Mouse (Mus musculus) mesoderm, embryonic 11.5 days (tissue): ENCODE results near the gene Frmd8.
A peak's percentile ranks its signal among the peaks of the same experiment; 100 is the strongest.

ENCODE experiments used
- DNase-seq: peaks from one replicate; pipeline ENCODE4 v3.0.0-alpha.2; 2012; ENCODE audit warnings: low read depth, low spot score

Frmd8 gene

GRCm38 (mm10) chr19:5874969-5875480, at the start of gene Frmd8:
Gene Frmd8 (minus strand): TSS chr19:5875274.
- DNase-seq, result peak; percentile 95

DNA sequence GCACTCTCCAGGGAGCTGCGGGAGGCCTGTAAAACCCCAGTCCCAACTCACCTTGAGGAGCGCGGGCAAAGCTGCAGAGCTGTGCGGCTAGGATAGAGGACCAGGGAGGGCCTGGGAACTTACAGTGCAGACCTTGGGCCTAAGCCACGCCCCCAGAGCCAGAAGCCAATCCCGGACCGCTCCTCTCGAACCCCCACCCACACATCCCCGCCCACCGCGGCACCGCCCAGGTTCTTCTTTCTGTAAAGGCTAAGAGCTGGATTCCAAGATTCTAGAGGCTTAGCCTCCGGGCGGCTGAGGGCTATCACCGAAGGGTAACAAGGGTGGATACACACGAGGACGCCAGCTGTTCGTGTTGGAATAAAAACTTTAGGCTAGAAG, 49.6 kb upstream of the Frmd8 start, which contains the start of gene Cdc42ep2:
Gene Cdc42ep2 (minus strand): TSS at position 104 of the 381 bp plus-strand sequence.
- peak; percentile 93 for DNase-seq

GRCm38 (mm10) chr19:5923990-5924712, 49.1 kb upstream of the Frmd8 start:
- DNase-seq, result peak; percentile 92

DNA sequence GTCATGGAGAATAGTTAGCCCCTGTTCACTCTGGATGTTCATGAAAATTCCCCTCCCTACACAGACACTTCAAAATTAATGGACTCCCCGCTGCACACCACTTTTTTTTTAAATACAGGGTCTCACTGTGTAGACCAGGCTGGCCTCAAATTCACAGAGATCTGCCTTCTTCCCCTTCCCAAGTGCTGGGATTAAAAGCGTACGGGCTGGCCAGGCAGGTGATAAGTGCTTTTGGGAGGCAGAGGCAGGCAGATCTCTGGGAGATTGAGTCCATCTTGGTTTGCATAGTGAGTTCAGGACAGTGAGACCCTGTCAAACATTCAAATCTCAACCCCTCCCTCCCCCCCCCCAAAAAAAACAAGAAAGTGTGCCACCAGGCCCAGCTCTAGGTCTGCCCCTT, 47.9 kb upstream of the Frmd8 start:
- DNase-seq, result no peak

DNA sequence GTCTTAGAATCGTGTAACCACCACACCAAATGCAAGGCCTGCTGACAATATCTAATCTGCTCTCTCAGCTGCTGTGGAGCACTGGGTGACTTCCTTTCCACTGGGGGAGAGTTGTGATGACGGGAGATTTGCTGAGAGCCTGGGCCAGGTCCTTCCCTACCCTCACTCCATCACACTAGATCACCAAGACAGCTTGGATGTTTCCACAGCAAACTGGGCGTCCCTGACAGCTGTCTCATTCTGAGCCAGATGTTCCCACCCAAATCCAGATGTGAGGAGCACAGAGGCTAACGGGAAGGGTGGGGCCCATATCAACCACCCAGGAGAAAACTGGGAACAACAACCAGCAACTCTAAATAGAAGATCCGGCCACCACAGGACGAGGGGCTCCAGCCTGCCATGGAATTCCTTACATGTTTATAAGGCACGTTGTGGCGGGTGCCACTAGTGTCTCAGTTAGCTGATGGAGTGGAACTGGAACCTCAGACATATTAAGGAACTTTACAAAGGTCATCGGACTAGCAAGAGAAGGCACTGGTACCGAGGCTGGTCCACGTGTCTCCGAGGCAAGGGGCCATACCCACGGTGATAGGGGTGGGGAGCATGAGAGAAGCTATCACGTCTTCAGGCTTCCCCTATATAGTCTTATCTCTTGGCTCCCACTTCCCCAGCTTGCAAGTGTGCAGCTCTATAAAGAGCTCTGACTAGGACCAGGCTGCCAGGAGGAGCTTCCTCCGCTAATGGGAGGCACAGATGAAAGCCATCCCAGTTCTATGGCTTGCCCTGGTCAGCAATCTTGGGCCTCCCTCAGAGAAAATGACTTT, 47.3 kb upstream of the Frmd8 start:
- DNase-seq, result no peak

DNA sequence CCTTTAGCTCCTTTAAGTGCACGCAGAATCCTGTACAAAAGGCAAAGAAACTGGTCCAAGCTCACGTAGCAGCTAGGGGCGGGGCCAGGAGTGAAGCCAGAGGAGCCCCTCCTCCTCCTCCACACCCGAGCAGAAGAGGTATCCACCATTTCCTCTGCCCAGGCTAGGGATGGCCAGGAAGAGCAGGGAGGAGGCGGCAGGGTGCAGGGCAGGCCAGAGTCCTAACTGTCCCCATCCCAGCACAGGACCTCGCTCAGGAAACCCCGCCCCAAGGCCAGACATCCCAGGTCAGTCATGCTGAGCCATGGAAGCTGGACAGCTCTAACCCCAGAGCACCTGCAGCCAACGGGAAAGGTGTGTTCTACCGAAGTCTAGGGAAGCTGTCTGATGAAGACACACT, 46.6 kb upstream of the Frmd8 start:
- no peak for DNase-seq

DNA sequence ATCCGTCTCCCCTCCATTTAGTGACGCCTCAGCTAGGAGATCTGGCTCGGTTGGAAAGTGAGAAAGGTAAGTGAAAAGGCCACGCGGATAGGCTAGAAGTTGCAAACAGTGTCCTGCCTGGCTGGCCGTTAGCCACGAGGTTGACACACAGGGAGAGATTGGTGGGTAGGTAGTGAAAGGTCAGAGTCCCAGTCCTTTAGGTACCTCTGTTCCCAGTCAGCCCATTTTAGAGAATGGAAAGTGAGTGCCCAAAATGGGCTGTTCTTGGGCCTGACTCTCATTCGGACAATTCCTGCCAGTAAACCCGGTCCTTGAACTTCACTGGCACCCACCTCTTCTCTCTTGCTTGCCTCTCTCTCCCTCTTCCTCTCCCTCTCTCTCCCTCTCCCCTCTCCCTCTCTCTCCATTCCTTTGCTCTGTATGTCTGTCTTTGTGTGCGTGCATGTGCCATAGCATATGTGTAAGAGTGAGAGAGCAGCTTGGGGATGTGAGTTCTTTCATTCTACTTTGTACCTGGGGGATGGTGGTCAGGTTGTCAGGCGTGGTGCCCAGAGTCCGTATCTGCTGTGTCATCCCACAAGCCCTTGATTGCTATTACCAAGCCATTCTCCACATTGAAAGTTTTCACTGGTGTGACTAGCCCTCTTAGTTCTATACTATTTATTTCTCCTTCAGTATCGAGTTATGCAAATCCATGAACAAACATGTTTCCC, 38.1 kb upstream of the Frmd8 start, which contains the start of gene Dpf2:
Gene Dpf2 (minus strand): TSS at position 4 of the 713 bp plus-strand sequence.
- DNase-seq, result no peak

- DNase-seq, result peak; percentile 100
These were observed 37.3 kb upstream of the Frmd8 start for GRCm38 (mm10) chr19:5912103-5913006.

GRCm38 (mm10) chr19:5911430-5912102, 36.5 kb upstream of the Frmd8 start:
- no peak for DNase-seq

DNA sequence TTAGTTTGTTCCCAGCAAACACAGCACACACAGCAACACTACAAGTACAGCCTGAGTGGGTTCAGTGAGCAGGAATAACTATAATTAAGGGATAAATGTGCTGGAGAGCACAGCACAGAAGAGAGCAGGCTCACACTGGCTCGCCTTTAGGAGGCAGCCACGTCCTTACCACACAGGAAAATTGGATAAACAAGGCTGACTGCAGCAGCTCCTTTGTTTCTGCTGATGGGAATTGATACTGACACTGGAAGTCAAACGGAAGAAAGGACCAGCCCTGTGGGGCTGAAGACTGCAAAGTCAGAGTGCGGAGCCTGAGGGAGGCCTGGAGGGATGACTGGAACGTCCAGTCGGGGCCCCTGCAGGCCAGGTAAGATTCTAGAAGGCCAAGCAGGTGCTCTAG, 35.1 kb upstream of the Frmd8 start:
- DNase-seq, result no peak

DNA sequence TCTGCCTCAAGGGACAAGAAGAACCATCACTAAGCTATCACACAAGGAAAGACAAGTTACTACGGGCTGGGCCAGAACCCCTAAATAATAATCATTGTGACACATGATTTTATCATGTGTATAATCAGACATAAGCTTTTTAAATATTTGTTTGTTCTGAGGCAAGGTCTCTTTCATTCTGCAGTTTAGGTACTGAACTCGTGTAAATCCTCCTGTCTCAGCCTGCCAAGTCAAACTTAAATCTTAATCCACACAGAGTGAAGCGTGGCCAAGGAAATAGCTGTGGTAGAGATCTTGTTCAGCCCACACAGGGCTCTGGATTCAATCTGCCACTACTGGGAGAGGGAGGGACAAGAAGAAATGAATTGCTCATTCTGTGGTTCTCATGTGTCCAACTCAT, 32.2 kb upstream of the Frmd8 start:
- no peak for DNase-seq

DNA sequence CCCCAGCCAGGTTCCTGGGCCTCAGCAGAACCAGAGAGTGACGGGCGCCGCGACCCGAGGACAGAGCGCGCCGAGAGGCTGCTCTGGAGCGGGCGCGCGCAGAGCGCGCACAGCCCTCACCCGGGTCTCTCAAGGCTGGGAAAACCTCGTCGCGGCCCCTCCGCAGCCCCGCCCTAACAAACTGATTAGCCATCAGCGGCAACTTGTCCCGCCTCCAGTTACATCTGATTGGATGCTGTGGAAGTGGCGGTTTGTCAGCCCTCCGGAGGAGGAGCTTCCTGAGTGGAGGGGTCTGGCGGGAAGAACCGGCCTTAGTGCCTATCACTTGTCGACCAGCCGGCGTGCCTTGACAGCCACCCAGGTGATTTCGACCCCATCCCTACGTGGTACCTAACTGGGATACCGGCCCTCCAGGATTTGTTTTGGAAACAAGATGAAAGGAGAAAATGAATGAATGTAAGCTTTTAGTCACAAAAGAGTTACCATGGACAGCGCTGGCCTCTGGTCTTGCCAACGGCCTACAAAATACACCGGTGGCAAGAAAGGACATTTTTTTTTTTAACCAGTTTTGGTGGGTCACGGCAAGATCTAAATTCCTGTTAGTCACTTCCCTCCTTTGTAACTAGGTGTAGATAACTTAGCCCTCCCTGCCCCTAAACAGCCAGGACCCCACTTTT, 19.1 kb upstream of the Frmd8 start, which contains the start of gene Tigd3:
Gene Tigd3 (minus strand): TSS at position 148 of the 677 bp plus-strand sequence.
- peak; percentile 96 for DNase-seq

DNA sequence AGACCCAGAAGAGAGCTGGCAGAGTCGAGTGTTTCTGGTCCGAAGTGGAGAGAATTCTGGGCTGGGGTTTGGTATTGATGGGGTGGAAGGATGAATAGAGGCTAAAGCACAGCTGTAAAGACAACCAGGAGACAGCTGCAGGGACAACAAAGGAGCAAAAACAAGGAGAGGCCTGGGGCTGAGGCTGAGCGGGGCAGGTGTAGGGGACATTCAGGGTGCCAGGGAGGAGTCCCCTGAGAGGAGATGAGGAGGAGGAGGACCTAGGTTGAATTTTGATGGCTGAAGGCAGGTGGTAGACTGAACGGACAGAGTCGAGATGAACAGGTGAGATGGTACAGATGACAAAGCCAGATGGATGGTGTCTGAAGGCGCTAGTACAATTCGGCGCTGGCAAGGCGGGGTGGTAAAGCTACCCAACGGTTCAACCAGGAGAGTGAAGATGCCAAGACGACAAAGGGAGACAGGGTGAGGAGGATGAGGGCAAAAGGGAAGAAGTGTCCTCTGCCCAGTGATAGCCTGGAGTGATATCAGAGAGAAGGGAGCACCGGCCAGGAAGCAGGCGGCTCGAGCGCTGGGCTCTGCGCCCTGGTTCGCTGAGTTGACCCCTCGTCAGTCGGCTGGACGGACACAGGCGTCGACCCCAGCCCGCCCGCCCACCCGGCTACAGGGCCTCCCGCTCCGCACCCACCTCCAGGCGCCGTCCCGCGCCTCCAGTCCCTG, 18.4 kb upstream of the Frmd8 start:
- DNase-seq, result peak; percentile 24

DNA sequence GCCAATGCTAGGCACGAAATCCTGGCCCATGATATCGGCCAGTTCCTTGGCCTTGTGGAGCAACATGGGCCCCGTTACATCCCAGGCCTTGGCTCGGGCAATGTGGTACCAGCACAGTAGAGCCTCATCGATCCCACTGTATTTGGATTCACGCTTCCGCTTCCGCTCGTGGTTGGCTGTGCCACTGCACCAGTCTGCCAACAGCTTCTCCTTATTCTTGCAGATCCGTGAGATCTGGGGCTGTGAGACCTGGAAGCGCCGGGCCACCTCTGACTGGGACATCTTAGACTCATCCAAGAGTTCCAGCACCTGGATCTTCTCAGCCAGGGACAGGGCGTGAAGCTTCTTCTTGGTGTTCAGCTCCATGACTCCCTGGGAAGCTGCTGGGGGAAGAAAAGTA, 17.7 kb upstream of the Frmd8 start:
- DNase-seq, result no peak

- no peak for DNase-seq
These were observed 17.2 kb upstream of the Frmd8 start for GRCm38 (mm10) chr19:5892262-5892661.

DNA sequence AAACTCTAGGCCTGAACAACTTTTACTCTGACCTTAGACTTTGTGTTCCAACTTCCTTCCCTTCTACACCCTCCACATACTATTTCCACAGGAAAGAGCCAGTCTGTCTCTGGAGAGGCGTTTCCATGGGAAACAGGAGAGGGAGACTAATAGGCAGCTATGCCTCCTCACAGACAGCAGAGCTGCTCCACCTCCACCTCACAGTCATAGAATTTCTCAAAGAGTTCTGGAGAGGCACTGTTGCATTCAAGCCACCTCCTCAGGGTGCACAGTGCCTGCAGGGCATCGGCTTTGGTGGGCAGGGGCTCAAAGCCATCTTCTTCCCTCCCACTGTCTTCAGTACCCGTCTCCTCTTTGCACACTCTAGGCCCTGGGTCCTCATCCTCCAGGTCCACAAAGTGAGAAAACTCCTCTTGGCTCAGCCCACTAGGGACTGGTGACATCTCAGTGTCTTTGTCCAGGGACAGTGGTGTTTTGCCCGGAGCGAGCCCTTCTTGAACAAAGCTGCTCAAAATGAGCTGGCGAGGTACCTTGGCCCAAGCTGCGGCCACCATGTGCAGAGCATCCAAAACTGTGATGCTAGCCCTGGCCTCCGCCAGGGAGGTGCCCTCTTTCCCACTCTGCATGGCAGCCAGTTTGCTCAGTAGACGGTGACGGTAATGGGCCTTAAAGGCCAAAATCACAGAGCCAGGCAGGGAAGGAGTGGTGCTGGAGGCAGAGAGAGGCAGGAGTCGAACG, 16.6 kb upstream of the Frmd8 start:
- DNase-seq, result no peak

GRCm38 (mm10) chr19:5889211-5889610, 14.1 kb upstream of the Frmd8 start:
- no peak for DNase-seq

- DNase-seq, result no peak
These were observed 12.3 kb upstream of the Frmd8 start for GRCm38 (mm10) chr19:5887234-5887815.
